Mouse (Mus musculus) neural tube, embryonic 14.5 days (tissue): Measurements from ENCODE around the gene Aldh1l1. TPM values are rescaled to one million over a fixed set of nuclear protein-coding genes. Genes with fewer than 3 reads are reported as not detected.
A peak's percentile ranks its signal among the peaks of the same experiment; 100 is the strongest.

Experiments used
- ATAC-seq: fragments of 200-750 bp; cut with Nextera tagmentation; 2 replicates; pipeline ENCODE4 v1.8.0; 2017; ENCODE audit warnings: low read depth, mild to moderate bottlenecking, moderate TSS enrichment, moderate library complexity
- H3K27ac ChIP-seq: fragments of 300-500 bp; sonication (generic); 2 replicates; pipeline ENCODE4 v1.5.1; 2014; ENCODE audit warnings: low read depth, mild to moderate bottlenecking, control low read depth, low read length, moderate library complexity, mixed read lengths
- H3K27me3 ChIP-seq: fragments of 300-500 bp; sonication (generic); 2 replicates; pipeline ENCODE4 v1.6.1; 2014; ENCODE audit warnings: low read length; ENCODE audit not compliant: control insufficient read depth, insufficient read depth
- H3K36me3 ChIP-seq: fragments of 300-500 bp; sonication (generic); 2 replicates; pipeline ENCODE4 v1.6.1; 2014; ENCODE audit warnings: low read length, mixed read lengths; ENCODE audit not compliant: control insufficient read depth, insufficient read depth
- H3K4me1 ChIP-seq: fragments of 300-500 bp; sonication (generic); 2 replicates; pipeline ENCODE4 v1.6.1; 2014; ENCODE audit warnings: low read length; ENCODE audit not compliant: control insufficient read depth, insufficient read depth
- H3K4me2 ChIP-seq: fragments of 300-500 bp; sonication (generic); 2 replicates; pipeline ENCODE4 v1.6.1; 2014; ENCODE audit warnings: mild to moderate bottlenecking, low read depth, low read length, control low read depth
- H3K4me3 ChIP-seq: fragments of 300-500 bp; sonication (generic); 2 replicates; pipeline ENCODE4 v1.5.1; 2014; ENCODE audit warnings: low read depth, low read length, control low read depth, mixed read lengths
- H3K9ac ChIP-seq: fragments of 300-500 bp; sonication (generic); replicated peaks from 2 replicates; pipeline ENCODE4 v1.6.1; 2014; ENCODE audit warnings: low read depth, mild to moderate bottlenecking, control low read depth, low read length, mixed read lengths
- H3K9me3 ChIP-seq: fragments of 300-500 bp; sonication (generic); 2 replicates; pipeline ENCODE4 v1.6.1; 2016; ENCODE audit warnings: low read length; ENCODE audit not compliant: control insufficient read depth
- WGBS: fragments of 180-500 bp; shearing (Covaris S2); extraction: QIAGEN DNeasy Blood & Tissue Kit; methylation state at CpG from one replicate; pipeline ENCODE4 v1.1.7; 2014; 5-methylcytosine and 5-hydroxymethylcytosine counted together
- polyA plus RNA-seq: library from polyadenylated mRNA; unstranded; fragments of >200 nt; fragmentation: Nextera tagmentation; extraction: Ambion mirVana; gene quantifications from 2 replicates; pipeline ENCODE4 v1.2.1, GENCODE M21; 2014

Gene Aldh1l1
- polyA plus RNA-seq, 1 experiment from 2014 or later = 53.3 TPM

DNA sequence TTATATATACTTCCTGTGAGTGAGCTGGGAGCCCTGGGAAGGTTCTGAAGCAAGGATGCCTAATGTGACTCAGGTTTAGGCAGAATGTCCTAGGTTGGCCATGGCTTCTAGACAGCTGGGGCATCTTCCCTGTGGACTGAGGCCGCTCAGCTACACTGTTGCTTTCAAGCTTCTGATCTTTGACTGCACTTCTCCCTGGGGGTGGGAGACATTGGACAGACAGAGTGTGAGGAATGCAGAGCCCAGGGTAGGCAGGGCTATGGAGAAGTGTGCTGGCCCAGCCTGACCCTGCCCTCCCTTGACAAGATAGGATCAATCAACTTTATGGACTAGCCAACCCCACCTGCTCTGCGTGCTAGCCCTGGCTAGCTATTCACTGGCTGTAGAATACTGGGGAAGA, 25.0 kb upstream of the Aldh1l1 start:
- H3K4me1 ChIP-seq = peaks cover 9% of the 10 kb centered on the region; the same call in 1 of the 2 replicates
- H3K9me3 ChIP-seq = no peaks in the 10 kb centered on the region
- WGBS = 35% methylated on average over 2 of the region's 2 CpGs
- no peak overlapping the region for H3K4me2 ChIP-seq
- H3K9ac ChIP-seq = no peak overlapping the region
- no peak overlapping the region for H3K27ac ChIP-seq
- H3K4me3 ChIP-seq = no peak overlapping the region
- no peaks in the 10 kb centered on the region for H3K36me3 ChIP-seq
- H3K27me3 ChIP-seq = peaks cover 12% of the 10 kb centered on the region
- ATAC-seq = no peak

DNA sequence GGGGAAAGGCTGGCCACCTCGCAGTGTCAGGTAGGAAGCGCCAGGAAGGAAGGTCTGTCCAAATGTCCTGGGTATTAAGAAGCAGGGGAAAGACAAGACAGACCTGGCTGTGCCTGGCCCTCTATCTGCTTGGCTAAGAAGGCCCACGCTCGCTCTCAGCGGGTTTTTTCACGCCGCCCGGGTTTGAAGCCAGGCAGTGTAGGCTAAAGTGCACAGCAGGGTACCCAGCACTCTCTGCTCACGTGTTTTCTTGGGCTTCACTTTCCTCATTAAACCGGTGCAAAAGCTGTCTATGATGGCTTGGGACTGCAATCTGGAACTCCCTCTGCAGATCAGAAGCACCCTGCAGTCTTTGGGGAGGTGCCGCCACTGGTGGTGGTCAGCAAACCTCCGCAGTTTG, 24.5 kb upstream of the Aldh1l1 start:
- H3K36me3 ChIP-seq = no peaks in the 10 kb centered on the region
- peak overlapping the region; percentile 68 for H3K4me3 ChIP-seq
- WGBS = 6% methylated on average over 12 of the region's 12 CpGs
- peak; percentile 8; the same call in 1 of the 2 replicates for ATAC-seq
- H3K27me3 ChIP-seq = peaks cover 12% of the 10 kb centered on the region
- no peak overlapping the region for H3K27ac ChIP-seq
- H3K4me1 ChIP-seq = peaks cover 9% of the 10 kb centered on the region; the same call in 1 of the 2 replicates
- H3K9me3 ChIP-seq = no peaks in the 10 kb centered on the region
- no peak overlapping the region for H3K9ac ChIP-seq
- peak overlapping the region; percentile 100 for H3K4me2 ChIP-seq

DNA sequence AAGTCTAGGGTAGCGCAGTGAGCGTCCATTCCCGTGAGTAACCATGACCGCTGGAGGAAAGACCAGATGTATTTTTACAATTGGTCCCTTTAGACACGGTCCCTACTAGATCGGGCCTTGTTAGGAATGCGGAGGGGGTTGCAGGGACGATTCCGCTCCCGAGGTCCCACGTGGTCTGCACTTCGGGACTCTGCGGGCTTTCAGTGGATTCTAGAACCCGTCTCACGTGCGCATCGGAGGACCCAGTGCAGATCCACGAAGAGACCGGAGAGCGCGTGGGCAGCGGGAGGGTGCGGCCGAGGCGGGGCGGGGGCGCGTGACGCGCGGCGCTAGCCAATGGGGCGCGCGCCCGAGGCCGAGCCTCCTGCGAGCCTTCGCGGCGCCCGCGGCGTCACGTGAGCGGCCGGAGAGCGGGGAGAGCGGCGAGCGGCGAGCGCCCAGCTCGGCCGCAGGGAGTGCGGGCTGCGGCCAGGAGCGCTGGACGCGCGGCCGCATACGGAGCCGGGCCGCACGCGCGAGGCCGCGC, 24.0 kb upstream of the Aldh1l1 start, which contains the start of gene Klf15:
Klf15 (plus strand) TSS at position 396 of the 526 bp plus-strand sequence.
- H3K4me3 ChIP-seq = peak within 1 kb of the TSS; percentile 68
- H3K27ac ChIP-seq = peak within 1 kb of the TSS; percentile 69
- peak; percentile 78 for ATAC-seq
- no peaks in the 10 kb centered on the region for H3K36me3 ChIP-seq
- WGBS = under 1% methylated on average over 44 of the region's 70 CpGs
- peaks cover 12% of the 10 kb centered on the region for H3K27me3 ChIP-seq
- peak within 1 kb of the TSS; percentile 100 for H3K4me2 ChIP-seq
- peaks cover 9% of the 10 kb centered on the region; the same call in 1 of the 2 replicates for H3K4me1 ChIP-seq
- H3K9ac ChIP-seq = peak within 1 kb of the TSS; percentile 70
- H3K9me3 ChIP-seq = no peaks in the 10 kb centered on the region

DNA sequence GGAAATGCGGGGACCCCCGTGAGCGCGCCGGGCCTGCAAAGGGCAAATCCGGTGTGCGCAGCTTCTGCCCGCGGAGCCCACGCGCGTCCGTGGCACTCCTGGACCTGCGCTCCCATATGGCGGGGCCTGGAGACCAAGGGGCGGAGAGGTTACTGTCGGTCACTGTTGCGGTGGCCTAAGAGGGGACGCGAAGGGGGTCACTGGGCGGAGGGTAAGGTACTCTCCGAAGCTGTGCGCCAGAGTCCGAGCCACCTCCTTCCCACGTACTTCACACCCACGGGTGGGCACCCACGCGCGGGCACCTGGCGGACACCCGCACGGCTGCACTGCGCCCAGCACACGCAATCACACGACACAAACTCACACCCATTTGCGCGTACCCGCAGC, 23.4 kb upstream of the Aldh1l1 start:
- peak overlapping the region; percentile 69 for H3K27ac ChIP-seq
- H3K4me1 ChIP-seq = peaks cover 9% of the 10 kb centered on the region; the same call in 1 of the 2 replicates
- WGBS = under 1% methylated on average over 35 of the region's 38 CpGs
- H3K9ac ChIP-seq = peak overlapping the region; percentile 70
- H3K36me3 ChIP-seq = no peaks in the 10 kb centered on the region
- H3K9me3 ChIP-seq = no peaks in the 10 kb centered on the region
- peak overlapping the region; percentile 68 for H3K4me3 ChIP-seq
- peak overlapping the region; percentile 100 for H3K4me2 ChIP-seq
- peaks cover 12% of the 10 kb centered on the region for H3K27me3 ChIP-seq
- ATAC-seq = peak; percentile 49

- Histone ChIP-seq H3K27ac (peak overlapping the region; percentile 69), H3K27me3 (peaks cover 12% of the 10 kb centered on the region), H3K4me3 (peak overlapping the region; percentile 68), H3K9ac (peak overlapping the region; percentile 70), H3K4me1 (peaks cover 9% of the 10 kb centered on the region; the same call in 1 of the 2 replicates), H3K4me2 (peak overlapping the region; percentile 100), H3K9me3 (no peaks in the 10 kb centered on the region), H3K36me3 (no peaks in the 10 kb centered on the region)
- under 1% methylated on average over 31 of the region's 31 CpGs for WGBS
- ATAC-seq = peak; percentile 69
Observed at GRCm38 (mm10) chr6:90463228-90463862, 22.9 kb upstream of the Aldh1l1 start.

- Histone ChIP-seq H3K4me1 (peaks cover 9% of the 10 kb centered on the region; the same call in 1 of the 2 replicates), H3K9ac (no peak overlapping the region), H3K9me3 (no peaks in the 10 kb centered on the region), H3K4me3 (peak overlapping the region; percentile 68), H3K4me2 (peak overlapping the region; percentile 100), H3K27ac (no peak overlapping the region), H3K27me3 (peaks cover 12% of the 10 kb centered on the region), H3K36me3 (no peaks in the 10 kb centered on the region)
- 37% methylated on average over 7 of the region's 7 CpGs for WGBS
- no peak for ATAC-seq
Observed at GRCm38 (mm10) chr6:90463890-90464421, 22.3 kb upstream of the Aldh1l1 start.

DNA sequence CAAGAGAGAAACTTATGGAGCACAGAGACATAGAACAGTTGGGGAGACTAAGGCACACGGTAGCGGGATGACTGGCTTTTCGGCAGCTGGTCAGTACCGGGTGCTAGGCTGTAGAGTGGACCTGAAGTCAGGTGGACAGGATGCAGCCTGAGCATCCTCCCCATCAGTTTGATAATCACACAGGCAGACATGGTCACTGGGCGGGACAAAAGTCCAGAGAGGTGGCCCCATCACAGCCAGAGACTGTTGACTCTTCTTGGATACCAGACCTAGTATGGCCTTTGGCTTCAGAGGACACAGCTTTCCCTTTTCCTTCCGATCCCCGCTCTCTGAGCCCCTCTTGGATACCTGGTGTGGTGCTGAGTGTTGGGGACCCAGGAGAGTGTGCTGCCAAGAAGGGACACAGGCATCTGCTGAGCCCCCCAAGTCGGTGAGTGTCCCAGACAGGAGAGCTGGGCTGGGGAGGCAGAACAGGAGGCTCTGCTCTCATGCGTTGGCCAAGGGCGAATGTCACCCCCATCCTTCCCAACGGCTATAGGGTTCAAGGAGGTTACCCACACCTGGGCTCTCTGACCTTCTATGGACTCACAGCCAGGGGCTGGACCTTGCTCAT, 21.1 kb upstream of the Aldh1l1 start:
- no peak overlapping the region for H3K9ac ChIP-seq
- no peak overlapping the region for H3K4me3 ChIP-seq
- no peak overlapping the region for H3K27ac ChIP-seq
- no peak overlapping the region for H3K4me2 ChIP-seq
- no peak for ATAC-seq
- no peaks in the 10 kb centered on the region for H3K9me3 ChIP-seq
- H3K27me3 ChIP-seq = peaks cover 12% of the 10 kb centered on the region
- H3K36me3 ChIP-seq = no peaks in the 10 kb centered on the region
- peaks cover 9% of the 10 kb centered on the region; the same call in 1 of the 2 replicates for H3K4me1 ChIP-seq
- 94% methylated on average over 11 of the region's 11 CpGs for WGBS

GRCm38 (mm10) chr6:90466079-90466478, 20.1 kb upstream of the Aldh1l1 start:
- Histone ChIP-seq H3K4me3 (no peak overlapping the region), H3K4me2 (no peak overlapping the region), H3K27ac (no peak overlapping the region), H3K36me3 (no peaks in the 10 kb centered on the region), H3K27me3 (peaks cover 7% of the 10 kb centered on the region; the same call in 1 of the 2 replicates), H3K9ac (no peak overlapping the region), H3K4me1 (peaks cover 9% of the 10 kb centered on the region; the same call in 1 of the 2 replicates), H3K9me3 (no peaks in the 10 kb centered on the region)
- ATAC-seq = no peak
- 82% methylated on average over 10 of the region's 10 CpGs for WGBS
